Mouse (Mus musculus): ENCODE data around the gene Eif4e. TPM values are rescaled to one million over a fixed set of nuclear protein-coding genes. Genes with fewer than 3 reads are reported as not detected.
A peak's percentile ranks its signal among the peaks of the same experiment; 100 is the strongest.
"Not testable (repeated sequence)": the region's sequence is repeated elsewhere in the genome, so short reads cannot be mapped to it uniquely, and the experiment has no call there.

Gene Eif4e
- polyA plus RNA-seq, 3 experiments from 2014 or later: 233 to 405 (median 322) TPM

DNA sequence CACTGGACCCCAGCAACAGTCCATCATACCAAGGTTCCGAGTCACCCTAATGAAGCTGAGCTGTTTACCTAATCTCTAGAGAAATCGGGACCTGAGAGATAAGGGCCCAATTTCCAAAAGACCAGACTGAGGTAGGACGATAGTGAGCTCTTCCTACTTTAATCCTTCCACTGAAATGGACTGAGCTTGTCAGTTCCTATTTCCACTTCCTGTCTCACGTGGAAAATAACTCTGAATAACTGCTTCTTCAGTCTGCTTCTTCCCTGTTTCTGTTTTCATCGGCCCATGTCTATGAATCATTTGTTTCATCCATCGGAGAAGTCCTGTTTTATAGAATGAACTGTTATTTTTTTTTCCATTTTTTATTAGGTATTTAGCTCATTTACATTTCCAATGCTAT, 6.8 kb upstream of the Eif4e start:
- no peak for ATAC-seq

DNA sequence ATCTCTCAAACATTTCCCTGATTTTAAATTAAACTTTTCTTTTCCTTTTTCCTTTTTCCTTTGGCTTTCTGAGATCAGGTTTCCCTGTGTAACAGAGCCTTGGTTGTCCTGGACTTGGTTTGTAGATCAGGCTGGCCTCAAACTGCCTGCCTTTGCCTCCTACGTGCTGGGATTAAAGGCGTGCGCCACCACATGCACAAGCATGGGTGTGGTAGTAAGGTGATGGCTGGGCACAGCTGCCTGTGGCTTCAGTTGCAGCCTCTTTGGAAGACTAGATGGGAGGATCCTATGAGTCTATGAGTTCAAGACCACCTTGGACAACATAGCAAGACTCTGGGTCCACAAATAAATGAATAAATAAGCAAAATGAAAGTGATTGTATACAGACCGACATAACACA, 2.0 kb upstream of the Eif4e start:
- ATAC-seq: no peak

DNA sequence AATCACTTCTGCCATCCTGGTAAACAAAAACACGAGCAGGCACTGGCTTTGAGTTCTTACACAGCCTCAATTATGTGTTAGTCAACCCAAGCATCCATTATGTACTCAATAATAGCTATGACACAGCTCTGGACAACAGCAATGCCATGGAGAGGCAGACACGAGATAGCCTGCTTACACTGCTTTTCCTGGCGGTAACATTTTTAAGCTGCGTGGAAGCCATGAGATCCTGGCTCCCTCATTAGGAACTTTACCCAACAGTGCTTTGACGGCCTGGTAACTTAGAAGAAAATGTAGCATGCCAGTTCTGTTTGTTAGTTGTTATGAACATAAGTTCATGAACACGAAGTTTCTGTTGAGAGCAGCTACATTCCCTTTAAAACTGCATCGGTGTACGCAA, 485 bp upstream of the Eif4e start:
- no peak for ATAC-seq

- peak; percentile 92 for ATAC-seq
These were observed 1.1 kb downstream of the Eif4e start for GRCm38 (mm10) chr3:138526916-138527666.

- peak; percentile 23 for ATAC-seq
These were observed 1.8 kb downstream of the Eif4e start for GRCm38 (mm10) chr3:138527667-138528231.

DNA sequence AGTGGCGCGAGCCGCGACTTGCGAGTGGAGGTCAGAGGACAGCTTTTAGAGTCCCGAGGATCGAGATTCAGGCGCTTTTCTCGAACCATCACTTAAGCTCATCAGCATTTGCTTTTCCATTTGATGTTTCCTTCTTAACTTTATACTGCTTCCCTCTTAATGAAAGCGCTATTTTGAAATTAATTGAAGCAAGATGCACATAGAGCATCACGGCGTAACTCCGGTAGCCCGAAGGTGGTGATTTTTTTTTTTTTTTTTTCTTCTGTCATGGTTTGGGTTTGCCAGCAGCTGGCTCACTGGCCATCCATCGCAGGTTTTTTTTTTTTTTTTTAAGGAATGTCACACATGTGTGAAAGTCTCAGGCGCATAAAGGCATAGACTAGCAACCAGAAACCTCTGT, 2.3 kb downstream of the Eif4e start:
- ATAC-seq: no peak

DNA sequence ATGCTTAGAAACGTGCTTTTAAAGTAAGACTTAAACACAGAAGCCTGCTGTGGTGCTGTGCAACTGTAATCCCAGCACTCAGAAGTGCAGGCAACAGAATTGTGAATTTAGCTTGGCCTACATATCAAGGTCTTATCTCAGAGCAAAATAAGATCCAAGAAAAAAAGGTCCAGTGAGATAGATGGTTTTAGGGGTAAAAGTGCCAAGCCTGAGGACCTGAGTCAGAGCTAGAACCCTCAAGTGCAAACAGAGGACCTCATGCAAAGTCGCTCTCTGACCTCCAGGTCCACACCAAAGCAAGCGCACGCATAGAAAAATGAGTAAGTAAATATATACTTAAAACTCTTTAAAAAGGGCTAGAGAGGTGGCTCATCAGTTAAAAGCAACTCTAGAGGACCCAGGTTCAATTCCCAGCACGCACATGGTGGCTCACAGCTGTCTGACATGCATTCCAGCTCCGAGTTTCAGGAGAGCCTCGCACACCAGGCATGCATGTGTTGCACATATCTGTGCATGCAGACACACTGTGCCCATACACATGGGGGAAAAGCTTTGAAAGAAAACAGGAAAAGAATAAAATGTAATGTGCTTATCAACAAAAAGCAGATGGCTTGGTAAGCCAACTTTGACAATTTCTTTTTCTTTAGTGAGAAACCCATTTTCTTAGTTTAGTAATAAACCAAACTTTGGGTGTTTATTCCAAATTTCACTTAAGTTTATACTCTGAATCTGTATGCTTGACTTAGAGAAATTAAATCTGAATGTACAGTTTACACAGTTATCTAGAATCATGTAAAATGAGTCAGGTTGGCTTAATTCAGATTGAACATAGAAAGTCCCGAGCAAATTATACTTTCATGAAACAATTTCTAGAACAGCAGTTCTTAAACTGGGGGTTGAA, 4.8 kb downstream of the Eif4e start:
- ATAC-seq: no peak

- ATAC-seq: no peak
These were observed 5.7 kb downstream of the Eif4e start for GRCm38 (mm10) chr3:138531479-138532181.

DNA sequence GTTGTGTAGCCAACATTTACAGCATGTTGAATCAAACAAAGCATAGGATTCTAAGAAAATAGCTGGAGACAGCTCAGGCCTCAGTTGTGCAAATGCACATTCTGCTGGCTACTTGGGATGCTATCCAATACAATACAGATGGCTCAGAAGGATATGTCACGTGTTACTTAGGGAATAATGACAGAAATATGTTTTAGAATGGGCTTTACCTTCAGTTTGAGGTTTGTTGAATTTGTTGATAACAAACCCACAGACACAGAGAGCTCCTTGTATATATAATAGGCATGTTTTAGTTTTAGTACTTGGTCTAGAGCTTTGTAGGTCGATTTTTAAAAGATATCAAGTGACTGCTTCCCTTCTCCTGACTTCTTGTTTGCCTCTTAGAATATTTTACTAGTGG, 6.8 kb downstream of the Eif4e start:
- no peak for ATAC-seq

DNA sequence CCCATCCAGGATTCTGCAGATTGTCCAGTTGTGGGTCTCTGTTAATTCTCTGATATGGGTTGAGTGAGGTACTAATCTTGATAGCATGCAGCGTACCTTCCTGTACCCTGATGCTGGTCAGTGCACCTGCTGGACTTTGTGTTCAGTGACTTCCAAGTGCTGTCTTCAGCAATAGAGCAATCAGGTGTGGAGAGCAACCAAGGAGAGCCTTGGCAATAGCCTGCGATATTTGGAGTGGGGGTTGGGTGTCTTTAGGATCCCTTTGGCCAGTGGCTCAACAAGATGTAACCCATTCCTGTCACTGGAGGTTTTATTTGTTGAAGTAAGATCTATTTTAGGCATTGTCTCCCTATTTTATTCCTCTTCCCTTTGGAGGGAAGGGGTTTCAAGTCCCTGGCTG, 10.1 kb downstream of the Eif4e start:
- ATAC-seq: no peak

GRCm38 (mm10) chr3:138542621-138543020, 16.6 kb downstream of the Eif4e start:
- ATAC-seq: peak; percentile 74

DNA sequence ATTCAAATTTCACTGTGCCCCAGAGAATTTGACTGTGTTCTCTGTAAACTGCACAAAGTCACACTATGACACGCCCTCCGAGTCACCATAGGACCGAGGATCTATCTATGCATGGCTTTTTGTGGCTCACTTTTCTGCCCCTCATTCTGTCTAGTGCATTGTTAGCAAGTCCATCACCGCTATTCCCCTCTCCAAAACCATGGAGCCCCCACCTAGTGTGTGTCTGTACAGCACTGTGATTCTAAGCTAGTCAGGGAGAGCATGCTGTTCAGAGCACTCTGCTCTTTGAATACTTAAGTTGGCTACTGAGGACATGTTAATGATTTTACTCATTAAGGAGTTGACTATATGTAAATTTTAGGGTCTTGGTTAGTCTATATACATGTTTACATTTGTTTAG, 18.1 kb downstream of the Eif4e start:
- no peak for ATAC-seq

- ATAC-seq: no peak
These were observed 20.7 kb downstream of the Eif4e start for GRCm38 (mm10) chr3:138546678-138547077.

GRCm38 (mm10) chr3:138549045-138549444, 23.1 kb downstream of the Eif4e start:
- no peak for ATAC-seq

GRCm38 (mm10) chr3:138550336-138551123, 24.6 kb downstream of the Eif4e start:
- ATAC-seq: no peak

- ATAC-seq: not testable (repeated sequence)
These were observed 29.3 kb downstream of the Eif4e start for GRCm38 (mm10) chr3:138555279-138555678.

- no peak for ATAC-seq
These were observed 32.5 kb downstream of the Eif4e start for GRCm38 (mm10) chr3:138558529-138558928.

- ATAC-seq: no peak
These were observed 34.3 kb downstream of the Eif4e start for GRCm38 (mm10) chr3:138560242-138560641.

GRCm38 (mm10) chr3:138560886-138561285, 34.9 kb downstream of the Eif4e start:
- no peak for ATAC-seq

DNA sequence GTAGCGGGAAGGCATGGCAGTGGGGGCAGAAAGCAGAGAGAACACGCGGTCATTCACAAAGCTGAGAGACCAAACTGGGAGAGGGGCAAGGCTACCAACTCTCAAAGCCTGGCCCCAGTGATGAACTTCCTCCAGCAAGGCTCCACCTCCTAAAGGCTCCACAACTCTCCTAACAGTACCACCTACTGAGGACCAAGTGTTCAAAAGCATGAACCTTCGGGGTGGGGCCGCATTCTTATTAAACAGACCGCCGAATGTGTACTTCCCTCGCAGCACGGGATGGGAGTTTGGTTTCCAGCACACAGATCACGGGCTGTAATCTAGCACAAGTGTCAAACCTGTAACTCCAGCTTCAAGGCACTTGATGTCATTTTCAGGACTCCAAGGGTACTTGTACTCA, 52.9 kb downstream of the Eif4e start:
- ATAC-seq: no peak

DNA sequence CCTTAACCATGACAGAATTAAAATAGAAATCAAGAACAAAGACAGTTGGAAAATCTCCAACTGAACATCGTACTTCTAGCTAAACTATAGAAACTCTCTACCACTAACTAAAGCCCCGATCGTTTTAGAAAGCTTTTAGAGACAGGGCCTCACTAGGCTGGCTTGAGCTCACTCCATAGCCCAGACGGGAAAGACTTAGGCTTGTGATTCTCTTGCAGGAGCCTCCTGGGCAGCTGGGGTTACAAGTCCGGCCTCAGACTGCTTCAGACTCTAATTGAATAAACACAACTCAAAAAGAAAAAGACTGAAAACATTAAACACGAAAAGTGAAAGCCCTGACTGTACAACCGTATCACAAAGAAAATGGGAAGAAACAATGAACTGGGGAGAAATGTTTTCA, 60.2 kb downstream of the Eif4e start:
- no peak for ATAC-seq

DNA sequence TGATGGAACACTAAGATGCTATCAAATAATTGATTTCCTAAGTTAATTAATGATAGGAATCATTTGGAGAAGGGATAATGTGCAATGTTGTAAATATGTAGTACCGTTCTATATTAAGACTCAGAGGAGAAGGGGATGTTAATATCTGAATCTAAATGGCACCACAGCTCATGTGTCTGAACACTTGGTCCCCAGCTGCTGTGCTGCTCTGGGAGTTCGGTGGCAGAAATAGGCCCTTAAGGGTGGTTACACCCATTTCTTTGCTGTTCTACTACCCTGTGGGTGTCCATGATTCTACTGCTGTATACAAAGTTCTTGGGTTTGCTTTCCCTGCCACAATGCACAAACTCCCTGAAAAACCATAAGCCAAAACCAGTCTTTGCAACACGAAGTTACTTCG, 61.2 kb downstream of the Eif4e start:
- no peak for ATAC-seq
